8 mouse cellular contexts compared by ENCODE assay signal in the genomic region with DNA sequence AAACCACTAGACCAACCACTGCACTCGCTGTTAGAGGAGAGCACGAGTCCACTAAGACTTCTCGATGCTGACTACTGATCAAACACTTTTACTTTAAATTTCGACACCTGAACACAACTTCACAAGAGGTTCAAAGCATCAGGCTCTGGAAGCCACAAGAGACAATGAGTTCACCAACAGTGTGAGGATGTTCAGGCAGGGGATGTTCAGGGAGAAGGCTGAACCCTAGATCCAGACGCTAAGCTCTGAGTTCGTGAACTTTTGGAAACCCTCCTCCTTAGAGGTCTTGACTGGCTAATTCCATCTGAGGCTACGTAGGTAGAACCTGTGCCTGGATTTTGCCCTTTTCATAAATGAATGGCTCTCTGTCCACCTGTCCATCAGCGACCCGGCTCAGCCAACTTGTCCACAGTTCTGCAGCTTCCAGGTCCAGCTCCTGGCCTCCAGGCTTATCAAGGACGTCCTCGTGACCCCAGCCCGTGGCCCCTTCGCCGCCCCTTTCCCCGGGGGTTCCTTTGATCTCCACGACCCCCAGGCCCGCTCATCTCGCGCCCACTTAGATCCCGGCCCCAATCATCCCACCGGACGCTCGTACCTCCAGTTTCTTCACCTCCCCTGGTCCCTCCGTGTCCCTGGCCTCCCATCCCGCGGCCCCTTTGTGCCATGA. TPM values are rescaled to one million over a fixed set of nuclear protein-coding genes. Genes with fewer than 3 reads are reported as not detected.
DNase-seq lines count a peak whose midpoint lies in the region; ATAC-seq and TF ChIP-seq lines count a peak whose summit lies in the region.

No protein-coding gene starts in this region.

- 0 out of 2 replicates have a peak, but pooled peaks cover 4% of the 10 kb centered on the region for H3K4me1 ChIP-seq in heart, embryonic 11.5 days (ENCODE audit: control insufficient read depth, insufficient read depth, low read length)
- peaks cover 2% of the 10 kb centered on the region; the same call in 1 of the 2 replicates for H3K4me1 ChIP-seq in cortical plate, adult 2 months (ENCODE audit: control insufficient read depth, insufficient read depth, low read length)
- H3K4me1 ChIP-seq in hindbrain, embryonic 12.5 days = peaks cover 7% of the 10 kb centered on the region
- peaks cover 33% of the 10 kb centered on the region for H3K4me1 ChIP-seq in liver, embryonic 15.5 days (replicated peaks)
- H3K4me1 ChIP-seq in stomach, embryonic 14.5 days (ENCODE audit: control insufficient read depth, insufficient read depth, low read length) = peaks cover 6% of the 10 kb centered on the region; the same call in 1 of the 2 replicates

- H3K36me3 ChIP-seq in heart, embryonic 11.5 days (ENCODE audit: control insufficient read depth, insufficient read depth, low read length) = peaks cover 10% of the 10 kb centered on the region
- H3K36me3 ChIP-seq in hindbrain, embryonic 12.5 days = peaks cover 28% of the 10 kb centered on the region
- peaks cover 26% of the 10 kb centered on the region for H3K36me3 ChIP-seq in liver, embryonic 15.5 days (replicated peaks)
- peaks cover 24% of the 10 kb centered on the region for H3K36me3 ChIP-seq in stomach, embryonic 14.5 days (ENCODE audit: control insufficient read depth, insufficient read depth, low read length)

- TF ChIP-seq POLR2A in cortical plate, adult 2 months (IDR thresholded peaks at IDR 0.05; ENCODE audit: extremely low read depth, insufficient read depth, low read length) = no peak

- H3K9ac ChIP-seq in heart, embryonic 11.5 days (ENCODE audit: low read depth, low read length) = peak overlapping the region; percentile 97
- H3K9ac ChIP-seq in hindbrain, embryonic 12.5 days = peak overlapping the region; percentile 96
- H3K9ac ChIP-seq in liver, embryonic 15.5 days = peak overlapping the region; percentile 95
- H3K9ac ChIP-seq in stomach, embryonic 14.5 days (replicated peaks; ENCODE audit: low read depth, low read length) = peak overlapping the region; percentile 93

- H3K9me3 ChIP-seq in heart, embryonic 11.5 days (replicated peaks; ENCODE audit: control insufficient read depth, low read length) = no peaks in the 10 kb centered on the region
- H3K9me3 ChIP-seq in hindbrain, embryonic 12.5 days (replicated peaks) = no peaks in the 10 kb centered on the region
- H3K9me3 ChIP-seq in liver, embryonic 15.5 days (replicated peaks) = no peaks in the 10 kb centered on the region
- H3K9me3 ChIP-seq in stomach, embryonic 14.5 days (ENCODE audit: control insufficient read depth, low read depth, low read length) = no peaks in the 10 kb centered on the region

- 4% methylated on average over 26 of the region's 26 CpGs for WGBS in heart, embryonic 11.5 days (ENCODE audit: insufficient replicate concordance)
- WGBS in hindbrain, embryonic 12.5 days = 6% methylated on average over 26 of the region's 26 CpGs
- WGBS in liver, embryonic 15.5 days (ENCODE audit: insufficient replicate concordance) = under 1% methylated on average over 26 of the region's 26 CpGs
- WGBS in stomach, embryonic 14.5 days = 3% methylated on average over 26 of the region's 26 CpGs

- ATAC-seq in heart, embryonic 11.5 days (replicated peaks; ENCODE audit: insufficient number of reproducible peaks, low FRiP score, low TSS enrichment) = peak; percentile 47
- ATAC-seq in CD4-positive, CD25-positive, alpha-beta regulatory T cell, adult 4 months = peak; percentile 33
- peak; percentile 81 for ATAC-seq in hindbrain, embryonic 12.5 days (ENCODE audit: low FRiP score)
- peak; percentile 27 for ATAC-seq in liver, embryonic 15.5 days (ENCODE audit: insufficient read depth)
- peak; percentile 33 for ATAC-seq in stomach, embryonic 14.5 days (ENCODE audit: insufficient number of reproducible peaks, insufficient read depth, low FRiP score, low read depth)

- intact Hi-C loops in heart, postnatal 14 days (cut with DNase I) = no loop called here

- DNase-seq in heart, postnatal 14 days = no peak
- no peak for DNase-seq in right cerebral cortex, postnatal 4 days

- H3K4me3 ChIP-seq in heart, embryonic 11.5 days (ENCODE audit: low read depth, low read length) = peak overlapping the region; percentile 89
- peak overlapping the region; percentile 58 for H3K4me3 ChIP-seq in cortical plate, adult 2 months (ENCODE audit: insufficient read depth, low read length)
- H3K4me3 ChIP-seq in hindbrain, embryonic 12.5 days = peak overlapping the region; percentile 91
- H3K4me3 ChIP-seq in liver, embryonic 15.5 days (replicated peaks) = peak overlapping the region; percentile 85
- peak overlapping the region; percentile 88 for H3K4me3 ChIP-seq in stomach, embryonic 14.5 days (ENCODE audit: low read depth, low read length)

- no peaks in the 10 kb centered on the region for H3K27me3 ChIP-seq in heart, embryonic 11.5 days (ENCODE audit: control insufficient read depth, insufficient read depth, low read length)
- H3K27me3 ChIP-seq in hindbrain, embryonic 12.5 days = no peaks in the 10 kb centered on the region
- H3K27me3 ChIP-seq in liver, embryonic 15.5 days = 0 out of 2 replicates have a peak, but pooled peaks cover 5% of the 10 kb centered on the region
- no peaks in the 10 kb centered on the region for H3K27me3 ChIP-seq in stomach, embryonic 14.5 days (ENCODE audit: control insufficient read depth, insufficient read depth, low read length)

- peak overlapping the region; percentile 95 for H3K27ac ChIP-seq in heart, embryonic 11.5 days (ENCODE audit: low read depth, low read length)
- no peak overlapping the region; the same call in 1 of the 2 replicates for H3K27ac ChIP-seq in cortical plate, adult 2 months (ENCODE audit: insufficient read depth, low read length)
- peak overlapping the region; percentile 90 for H3K27ac ChIP-seq in hindbrain, embryonic 12.5 days
- H3K27ac ChIP-seq in liver, embryonic 15.5 days (replicated peaks) = peak overlapping the region; percentile 91
- H3K27ac ChIP-seq in stomach, embryonic 14.5 days (ENCODE audit: low read length) = peak overlapping the region; percentile 95

- peak overlapping the region; percentile 75 for H3K4me2 ChIP-seq in heart, embryonic 11.5 days
- H3K4me2 ChIP-seq in hindbrain, embryonic 12.5 days (replicated peaks) = peak overlapping the region; percentile 81
- H3K4me2 ChIP-seq in liver, embryonic 15.5 days = peak overlapping the region; percentile 59
- H3K4me2 ChIP-seq in stomach, embryonic 14.5 days (replicated peaks; ENCODE audit: low read depth, low read length) = peak overlapping the region; percentile 82

- TF ChIP-seq CTCF in cortical plate, adult 2 months (IDR thresholded peaks at IDR 0.05; ENCODE audit: extremely low read depth, insufficient read depth, low read length) = no peak

RNA-seq across cellular contexts. Expression of gene Sec61g, which starts 0.8 kb away (rescaled TPM):
- polyA plus RNA-seq in heart, embryonic 11.5 days (2014; fragmentation: Nextera tagmentation; extraction: Ambion mirVana) = 28.7 and 36.6 TPM in 2 replicates
- 1 to 10 TPM; 2.4 to 4.6 TPM for total RNA-seq in heart, postnatal 14 days (2021)
- 1 to 10 TPM; 8.0 to 9.3 TPM for polyA plus RNA-seq in CD4-positive, CD25-positive, alpha-beta regulatory T cell, adult 4 months (2017; shearing (Covaris generic))
- polyA plus RNA-seq in cortical plate, adult 2 months (2012; rRNA removed) = 20.7 and 28.8 TPM in 2 replicates
- polyA plus RNA-seq in hindbrain, embryonic 12.5 days (2016; fragmentation: Nextera tagmentation; extraction: Ambion mirVana) = 35.3 and 35.6 TPM in 2 replicates
- 25.4 and 33.2 TPM in 2 replicates for polyA plus RNA-seq in liver, embryonic 15.5 days (2015; fragmentation: Nextera tagmentation; extraction: Ambion mirVana)
- 32.7 and 38.8 TPM in 2 replicates for polyA plus RNA-seq in stomach, embryonic 14.5 days (2014; fragmentation: Nextera tagmentation; extraction: Ambion mirVana)

Comparison
In these comparisons a context has a peak if more than half of its experiments do, and no peak if none do; other contexts are left out.
1. ATAC-seq: peak in every context shown above with its lines; median percentile 81 in hindbrain, embryonic 12.5 days; 47 in heart, embryonic 11.5 days; 33 in CD4-positive, CD25-positive, alpha-beta regulatory T cell, adult 4 months; 33 in stomach, embryonic 14.5 days; 27 in liver, embryonic 15.5 days.